Mouse (Mus musculus) heart, postnatal 0 days (tissue): ENCODE data around the gene Etfdh. TPM values are rescaled to one million over a fixed set of nuclear protein-coding genes. Genes with fewer than 3 reads are reported as not detected.

Experiments
- ATAC-seq: fragments of 200-750 bp; cut with Nextera tagmentation; 2 replicates; pipeline ENCODE4 v1.8.0; 2017; ENCODE audit warnings: low read depth, moderate number of reproducible peaks, moderate library complexity; ENCODE audit not compliant: insufficient read depth
- DNase-seq: peaks from one replicate; pipeline ENCODE4 v3.0.0-alpha.2; 2016; ENCODE audit warnings: low spot score
- H3K27ac ChIP-seq: fragments of 300-500 bp; sonication (generic); 2 replicates; pipeline ENCODE4 v1.5.1; 2014; ENCODE audit warnings: low read depth, mild to moderate bottlenecking
- H3K27me3 ChIP-seq: fragments of 300-500 bp; sonication (generic); 2 replicates; pipeline ENCODE4 v1.6.1; 2014; ENCODE audit warnings: low read length, mixed read lengths; ENCODE audit not compliant: control insufficient read depth, insufficient read depth
- H3K36me3 ChIP-seq: fragments of 300-500 bp; sonication (generic); replicated peaks from 2 replicates; pipeline ENCODE4 v1.6.1; 2014; ENCODE audit warnings: low read length, mixed read lengths; ENCODE audit not compliant: control insufficient read depth, insufficient read depth
- H3K4me1 ChIP-seq: fragments of 300-500 bp; sonication (generic); 2 replicates; pipeline ENCODE4 v1.6.1; 2014; ENCODE audit warnings: antibody characterized with exemption; ENCODE audit not compliant: control insufficient read depth, insufficient read depth
- H3K4me2 ChIP-seq: fragments of 300-500 bp; sonication (generic); 2 replicates; pipeline ENCODE4 v1.6.1; 2014; ENCODE audit warnings: low read depth, mild to moderate bottlenecking, low read length, moderate library complexity
- H3K4me3 ChIP-seq: fragments of 300-500 bp; sonication (generic); 2 replicates; pipeline ENCODE4 v1.5.1; 2014; ENCODE audit warnings: low read depth, low read length
- H3K9ac ChIP-seq: fragments of 300-500 bp; sonication (generic); replicated peaks from 2 replicates; pipeline ENCODE4 v1.6.1; 2014; ENCODE audit warnings: low read depth, low read length, mixed read lengths
- H3K9me3 ChIP-seq: fragments of 300-500 bp; sonication (generic); replicated peaks from 2 replicates; pipeline ENCODE4 v1.6.1; 2016; ENCODE audit warnings: low read length; ENCODE audit not compliant: control insufficient read depth
- CTCF ChIP-seq: IDR thresholded peaks from 2 replicates; pipeline ENCODE4 v1.5.1; 2016; ENCODE audit warnings: antibody characterized with exemption, control low read depth, low read depth
- EP300 ChIP-seq: IDR thresholded peaks from 2 replicates; pipeline ENCODE4 v1.6.1; 2016; ENCODE audit warnings: antibody characterized with exemption, low read depth
- WGBS: fragments of 180-500 bp; shearing (Covaris S2); extraction: QIAGEN DNeasy Blood & Tissue Kit; methylation state at CpG from one replicate; pipeline ENCODE4 v1.1.7; 2014; 5-methylcytosine and 5-hydroxymethylcytosine counted together
- polyA plus RNA-seq: library from polyadenylated mRNA; unstranded; fragments of >200 nt; fragmentation: Nextera tagmentation; extraction: Ambion mirVana; gene quantifications from 2 replicates; pipeline ENCODE4 v1.2.1, GENCODE M21; 2015
- total RNA-seq: library from RNA; depleted of rRNA; stranded (reverse); fragments of >200 nt; gene quantifications from 2 replicates; pipeline ENCODE4 v1.2.3, GENCODE M21; 2014; ENCODE audit warnings: low replicate concordance

Gene Etfdh
- total and polyA plus RNA-seq, 2 experiments from 2014 or later, result 288 to 518 TPM

GRCm38 (mm10) chr3:79627484-79628181 lies 1.7 kb downstream of the Etfdh start:
- no peak for ATAC-seq
- DNase-seq, result peak; percentile 34
- Histone ChIP-seq H3K27me3 (no peaks in the 10 kb centered on the region), H3K4me2 (peak overlapping the region; percentile 74), H3K9ac (peak overlapping the region; percentile 76), H3K4me1 (peaks cover 3% of the 10 kb centered on the region; the same call in 1 of the 2 replicates), H3K9me3 (no peaks in the 10 kb centered on the region), H3K27ac (peak overlapping the region; percentile 89), H3K36me3 (peaks cover 18% of the 10 kb centered on the region), H3K4me3 (peak overlapping the region; percentile 65)
- peak; percentile 48 for TF ChIP-seq CTCF
- TF ChIP-seq EP300, result no peak
- WGBS, result 9% methylated on average over 10 of the region's 10 CpGs

- ATAC-seq (no peak), DNase-seq (no peak)
- Histone ChIP-seq H3K4me2 (no peak overlapping the region), H3K9ac (no peak overlapping the region), H3K27me3 (no peaks in the 10 kb centered on the region), H3K4me3 (no peak overlapping the region), H3K4me1 (no peaks in the 10 kb centered on the region), H3K36me3 (peaks cover 67% of the 10 kb centered on the region), H3K9me3 (no peaks in the 10 kb centered on the region), H3K27ac (no peak overlapping the region)
- no peak for TF ChIP-seq CTCF
- no peak for TF ChIP-seq EP300
- 92% methylated on average over 2 of the region's 2 CpGs for WGBS
These were observed 19.4 kb downstream of the Etfdh start for GRCm38 (mm10) chr3:79609886-79610285.

GRCm38 (mm10) chr3:79595468-79595867 lies 33.8 kb downstream of the Etfdh start:
- H3K36me3 ChIP-seq, result peaks cover 57% of the 10 kb centered on the region
- H3K27me3 ChIP-seq, result no peaks in the 10 kb centered on the region
- H3K9me3 ChIP-seq, result no peaks in the 10 kb centered on the region
- DNase-seq (peak; percentile 53), ATAC-seq (peak; percentile 72)
- TF ChIP-seq EP300 (no peak), CTCF (no peak)
- no peak overlapping the region for H3K4me3 ChIP-seq
- H3K27ac ChIP-seq, result no peak overlapping the region
- peaks cover 6% of the 10 kb centered on the region; the same call in 1 of the 2 replicates for H3K4me1 ChIP-seq
- WGBS, result 47% methylated on average over 7 of the region's 7 CpGs
- no peak overlapping the region for H3K9ac ChIP-seq
- H3K4me2 ChIP-seq, result no peak overlapping the region

DNA sequence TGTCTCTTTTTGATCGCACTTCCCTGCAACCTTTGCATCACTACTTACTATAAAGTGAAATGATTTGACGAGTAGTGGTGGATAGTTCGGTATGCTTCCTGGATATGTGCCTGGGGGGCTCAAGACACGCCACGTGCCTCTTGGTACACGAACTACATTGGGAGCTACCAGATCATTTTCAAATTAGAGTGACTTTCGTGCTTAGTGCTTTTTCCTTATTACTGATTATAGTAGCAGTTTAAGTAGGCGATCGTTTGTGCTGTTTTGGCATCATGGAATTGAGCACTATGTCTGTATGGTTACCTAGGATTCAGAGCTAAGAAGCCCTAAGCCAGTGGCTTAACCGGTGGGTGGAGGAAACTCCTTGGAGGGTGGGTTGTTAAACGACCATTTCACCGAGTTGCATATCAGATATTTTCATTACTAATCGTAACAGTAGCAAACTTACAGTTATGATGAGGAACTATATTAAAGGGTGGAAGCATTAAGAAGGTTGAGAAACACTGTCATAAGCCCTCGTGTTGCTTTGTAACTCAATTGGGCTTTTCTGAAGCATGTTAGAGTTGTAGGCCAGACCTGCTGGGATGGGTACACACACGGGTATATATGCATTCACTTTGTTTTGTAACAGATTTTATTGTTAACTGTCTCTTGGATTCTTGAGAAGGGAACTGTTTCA lies 37.4 kb downstream of the Etfdh start:
- H3K9ac ChIP-seq, result peak overlapping the region; percentile 85
- H3K4me2 ChIP-seq, result peak overlapping the region; percentile 87
- peaks cover 6% of the 10 kb centered on the region; the same call in 1 of the 2 replicates for H3K4me1 ChIP-seq
- no peaks in the 10 kb centered on the region for H3K27me3 ChIP-seq
- H3K27ac ChIP-seq, result peak overlapping the region; percentile 89
- peak overlapping the region; percentile 92 for H3K4me3 ChIP-seq
- no peaks in the 10 kb centered on the region for H3K9me3 ChIP-seq
- no peak for ATAC-seq
- DNase-seq, result no peak
- H3K36me3 ChIP-seq, result peaks cover 27% of the 10 kb centered on the region
- TF ChIP-seq EP300 (no peak), CTCF (no peak)
- WGBS, result 3% methylated on average over 15 of the region's 15 CpGs

DNA sequence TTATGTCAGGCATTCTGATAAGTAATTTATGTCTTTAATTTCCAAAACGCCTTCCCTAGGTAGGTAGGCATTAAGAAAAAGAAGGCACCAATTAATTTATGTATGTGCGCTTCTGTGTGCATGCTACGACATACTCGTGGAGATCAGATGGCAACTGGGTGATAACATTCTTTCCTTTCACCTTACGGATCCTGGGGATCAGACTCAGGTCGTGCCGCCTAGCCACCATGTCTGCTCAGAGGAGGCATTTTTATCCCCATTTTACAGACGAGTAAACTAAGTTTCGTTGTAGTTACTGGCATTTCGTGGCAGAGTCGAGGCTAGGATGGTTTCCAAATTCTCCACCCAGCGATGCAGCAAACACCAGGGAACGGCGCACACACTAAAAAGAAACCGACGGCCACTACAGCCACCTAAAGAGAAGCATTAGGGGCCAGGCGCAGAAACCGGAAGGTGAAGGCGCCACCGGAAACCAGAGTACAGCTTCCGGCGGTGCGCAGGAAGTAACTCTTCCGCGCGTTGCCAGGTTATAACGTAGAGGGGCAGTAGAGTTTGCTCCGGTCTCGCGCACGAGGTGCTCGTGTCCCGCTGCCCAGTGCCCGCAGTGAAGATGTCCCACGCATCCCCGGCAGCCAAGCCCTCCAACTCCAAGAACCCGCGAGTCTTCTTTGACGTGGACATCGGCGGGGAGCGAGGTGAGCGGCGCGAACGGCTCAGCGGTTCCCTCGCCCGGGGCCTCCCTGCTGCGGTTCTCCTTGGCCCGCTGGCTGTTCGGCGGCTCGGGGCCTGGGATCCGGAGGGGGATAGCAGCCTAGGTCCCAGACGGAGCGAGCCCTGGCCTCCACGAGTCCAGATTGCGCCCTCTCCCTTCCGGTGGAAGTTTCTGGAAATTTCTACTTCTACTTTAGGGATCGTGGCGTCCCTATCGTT lies 38.2 kb downstream of the Etfdh start, which contains the start of gene Ppid:
Ppid (plus strand) TSS at position 480 of the 930 bp plus-strand sequence.
- WGBS, result 3% methylated on average over 62 of the region's 63 CpGs
- Histone ChIP-seq H3K9ac (peak within 1 kb of the TSS; percentile 85), H3K27ac (peak within 1 kb of the TSS; percentile 89), H3K4me3 (peak within 1 kb of the TSS; percentile 92), H3K4me1 (peaks cover 6% of the 10 kb centered on the region; the same call in 1 of the 2 replicates), H3K36me3 (peaks cover 19% of the 10 kb centered on the region), H3K27me3 (no peaks in the 10 kb centered on the region), H3K4me2 (peak within 1 kb of the TSS; percentile 87), H3K9me3 (no peaks in the 10 kb centered on the region)
- TF ChIP-seq EP300 (peak; percentile 74), CTCF (no peak)
- DNase-seq (peak; percentile 89), ATAC-seq (peak; percentile 87)
